Mouse (Mus musculus): ENCODE measurements around the gene Itga4. TPM values are rescaled to one million over a fixed set of nuclear protein-coding genes. Genes with fewer than 3 reads are reported as not detected.

The Itga4 gene
- total RNA-seq, 1 experiment = 1.2 TPM

GRCm38 (mm10) chr2:79237216-79237615 lies 18.0 kb upstream of the Itga4 start:
- Histone ChIP-seq H3K27ac (ENCODE audit: insufficient read depth, low read depth, low read length, poor library complexity, severe bottlenecking) (no peak overlapping the region), H3K36me3 (ENCODE audit: control insufficient read depth, insufficient read depth, low read length, poor library complexity, severe bottlenecking) (no peaks in the 10 kb centered on the region), H3K9me3 (ENCODE audit: control insufficient read depth, insufficient read depth, low read depth, low read length) (no peaks in the 10 kb centered on the region), H3K4me1 (ENCODE audit: control insufficient read depth in 2 of 2, insufficient read depth in 2 of 2, low read length in 2 of 2, poor library complexity in 1 of 2) (peaks cover 0 to 4% of the 10 kb centered on the region in 2 experiments; a peak in 1 of 4 replicates), H3K4me3 (ENCODE audit: insufficient read depth in 1 of 2, low read depth in 1 of 2, low read length in 2 of 2, poor library complexity in 1 of 2, severe bottlenecking in 1 of 2) (no peak overlapping the region), H3K9ac (ENCODE audit: insufficient read depth, low read depth, low read length, poor library complexity, severe bottlenecking) (no peak overlapping the region)
- in situ Hi-C loops (cut with MboI; ENCODE audit: low sequenced_read_pairs in 2 of 2, unreplicated experiment in 2 of 2) = no loop called here
- TF ChIP-seq HCFC1 (IDR thresholded peaks at IDR 0.05; ENCODE audit: borderline replicate concordance, insufficient read depth, low read length) (no peak), ZNF384 (IDR thresholded peaks at IDR 0.05; ENCODE audit: low read depth, low read length) (no peak), MAFK (IDR thresholded peaks at IDR 0.05; ENCODE audit: insufficient read depth, low read depth, low read length) (no peak), CHD2 (IDR thresholded peaks at IDR 0.05; ENCODE audit: low read depth, low read length) (no peak), ZC3H11A (IDR thresholded peaks at IDR 0.05; ENCODE audit: borderline replicate concordance, low read depth, low read length) (no peak)
- DNase-seq (ENCODE audit: low read depth, low spot score) = no peak

- no peak overlapping the region for H3K9ac ChIP-seq (ENCODE audit: insufficient read depth, low read depth, low read length, poor library complexity, severe bottlenecking)
- no peaks in the 10 kb centered on the region for H3K9me3 ChIP-seq (ENCODE audit: control insufficient read depth, insufficient read depth, low read depth, low read length)
- no peak for DNase-seq (ENCODE audit: low read depth, low spot score)
- no peak overlapping the region for H3K4me3 ChIP-seq (ENCODE audit: insufficient read depth in 1 of 2, low read depth in 1 of 2, low read length in 2 of 2, poor library complexity in 1 of 2, severe bottlenecking in 1 of 2)
- in situ Hi-C loops (cut with MboI; ENCODE audit: low sequenced_read_pairs in 2 of 2, unreplicated experiment in 2 of 2) = no loop called here
- H3K36me3 ChIP-seq (ENCODE audit: control insufficient read depth, insufficient read depth, low read length, poor library complexity, severe bottlenecking) = no peaks in the 10 kb centered on the region
- H3K27ac ChIP-seq (ENCODE audit: insufficient read depth, low read depth, low read length, poor library complexity, severe bottlenecking) = no peak overlapping the region
- TF ChIP-seq MAFK (IDR thresholded peaks at IDR 0.05; ENCODE audit: insufficient read depth, low read depth, low read length) (no peak), HCFC1 (IDR thresholded peaks at IDR 0.05; ENCODE audit: borderline replicate concordance, insufficient read depth, low read length) (no peak), CHD2 (IDR thresholded peaks at IDR 0.05; ENCODE audit: low read depth, low read length) (no peak), ZC3H11A (IDR thresholded peaks at IDR 0.05; ENCODE audit: borderline replicate concordance, low read depth, low read length) (no peak), ZNF384 (IDR thresholded peaks at IDR 0.05; ENCODE audit: low read depth, low read length) (no peak)
- peaks cover 0 to 5% of the 10 kb centered on the region in 2 experiments; a peak in 1 of 4 replicates for H3K4me1 ChIP-seq (ENCODE audit: control insufficient read depth in 2 of 2, insufficient read depth in 2 of 2, low read length in 2 of 2, poor library complexity in 1 of 2)
These were observed 10.9 kb upstream of the Itga4 start for GRCm38 (mm10) chr2:79244276-79244675.

- TF ChIP-seq CHD2 (IDR thresholded peaks at IDR 0.05; ENCODE audit: low read depth, low read length) (no peak), HCFC1 (IDR thresholded peaks at IDR 0.05; ENCODE audit: borderline replicate concordance, insufficient read depth, low read length) (no peak), ZC3H11A (IDR thresholded peaks at IDR 0.05; ENCODE audit: borderline replicate concordance, low read depth, low read length) (no peak), MAFK (IDR thresholded peaks at IDR 0.05; ENCODE audit: insufficient read depth, low read depth, low read length) (no peak), ZNF384 (IDR thresholded peaks at IDR 0.05; ENCODE audit: low read depth, low read length) (no peak)
- Histone ChIP-seq H3K36me3 (ENCODE audit: control insufficient read depth, insufficient read depth, low read length, poor library complexity, severe bottlenecking) (no peaks in the 10 kb centered on the region), H3K9me3 (ENCODE audit: control insufficient read depth, insufficient read depth, low read depth, low read length) (no peaks in the 10 kb centered on the region), H3K4me1 (ENCODE audit: control insufficient read depth in 2 of 2, insufficient read depth in 2 of 2, low read length in 2 of 2, poor library complexity in 1 of 2) (peaks cover 0 to 5% of the 10 kb centered on the region in 2 experiments; a peak in 1 of 4 replicates), H3K4me3 (ENCODE audit: insufficient read depth in 1 of 2, low read depth in 1 of 2, low read length in 2 of 2, poor library complexity in 1 of 2, severe bottlenecking in 1 of 2) (no peak overlapping the region), H3K9ac (ENCODE audit: insufficient read depth, low read depth, low read length, poor library complexity, severe bottlenecking) (no peak overlapping the region), H3K27ac (ENCODE audit: insufficient read depth, low read depth, low read length, poor library complexity, severe bottlenecking) (no peak overlapping the region)
- DNase-seq (ENCODE audit: low read depth, low spot score) = no peak
- in situ Hi-C loops (cut with MboI; ENCODE audit: low sequenced_read_pairs in 2 of 2, unreplicated experiment in 2 of 2) = no loop called here
These were observed 10.5 kb upstream of the Itga4 start for GRCm38 (mm10) chr2:79244743-79245142.

- no peak for DNase-seq (ENCODE audit: low read depth, low spot score)
- TF ChIP-seq MAFK (IDR thresholded peaks at IDR 0.05; ENCODE audit: insufficient read depth, low read depth, low read length) (no peak), CHD2 (IDR thresholded peaks at IDR 0.05; ENCODE audit: low read depth, low read length) (no peak), HCFC1 (IDR thresholded peaks at IDR 0.05; ENCODE audit: borderline replicate concordance, insufficient read depth, low read length) (no peak), ZC3H11A (IDR thresholded peaks at IDR 0.05; ENCODE audit: borderline replicate concordance, low read depth, low read length) (no peak), ZNF384 (IDR thresholded peaks at IDR 0.05; ENCODE audit: low read depth, low read length) (no peak)
- H3K9me3 ChIP-seq (ENCODE audit: control insufficient read depth, insufficient read depth, low read depth, low read length) = no peaks in the 10 kb centered on the region
- no peak overlapping the region for H3K9ac ChIP-seq (ENCODE audit: insufficient read depth, low read depth, low read length, poor library complexity, severe bottlenecking)
- no peak overlapping the region for H3K27ac ChIP-seq (ENCODE audit: insufficient read depth, low read depth, low read length, poor library complexity, severe bottlenecking)
- no peaks in the 10 kb centered on the region for H3K4me1 ChIP-seq (ENCODE audit: control insufficient read depth in 2 of 2, insufficient read depth in 2 of 2, low read length in 2 of 2, poor library complexity in 1 of 2)
- no peaks in the 10 kb centered on the region for H3K36me3 ChIP-seq (ENCODE audit: control insufficient read depth, insufficient read depth, low read length, poor library complexity, severe bottlenecking)
- H3K4me3 ChIP-seq (ENCODE audit: insufficient read depth in 1 of 2, low read depth in 1 of 2, low read length in 2 of 2, poor library complexity in 1 of 2, severe bottlenecking in 1 of 2) = no peak overlapping the region
- in situ Hi-C loops (cut with MboI; ENCODE audit: low sequenced_read_pairs in 2 of 2, unreplicated experiment in 2 of 2) = no loop called here
These were observed 6.9 kb upstream of the Itga4 start for GRCm38 (mm10) chr2:79248283-79248682.

- no peak for TF ChIP-seq ZC3H11A (IDR thresholded peaks at IDR 0.05; ENCODE audit: borderline replicate concordance, low read depth, low read length)
- no peak for TF ChIP-seq HCFC1 (IDR thresholded peaks at IDR 0.05; ENCODE audit: borderline replicate concordance, insufficient read depth, low read length)
- no peak for TF ChIP-seq MAFK (IDR thresholded peaks at IDR 0.05; ENCODE audit: insufficient read depth, low read depth, low read length)
- no peak for TF ChIP-seq CHD2 (IDR thresholded peaks at IDR 0.05; ENCODE audit: low read depth, low read length)
- no peak for TF ChIP-seq ZNF384 (IDR thresholded peaks at IDR 0.05; ENCODE audit: low read depth, low read length)
- in situ Hi-C loops (cut with MboI; ENCODE audit: low sequenced_read_pairs in 2 of 2, unreplicated experiment in 2 of 2) = loop anchor here in 1 of 2 experiments (25.0 kb wide), 1 partner anchor 288 kb away; no protein-coding TSS in a partner anchor
- no peak overlapping the region for H3K4me3 ChIP-seq (ENCODE audit: insufficient read depth in 1 of 2, low read depth in 1 of 2, low read length in 2 of 2, poor library complexity in 1 of 2, severe bottlenecking in 1 of 2)
- DNase-seq (ENCODE audit: low read depth, low spot score) = no peak
- no peaks in the 10 kb centered on the region for H3K4me1 ChIP-seq (ENCODE audit: control insufficient read depth in 2 of 2, insufficient read depth in 2 of 2, low read length in 2 of 2, poor library complexity in 1 of 2)
- H3K27ac ChIP-seq (ENCODE audit: insufficient read depth, low read depth, low read length, poor library complexity, severe bottlenecking) = no peak overlapping the region
- H3K36me3 ChIP-seq (ENCODE audit: control insufficient read depth, insufficient read depth, low read length, poor library complexity, severe bottlenecking) = no peaks in the 10 kb centered on the region
- no peak overlapping the region for H3K9ac ChIP-seq (ENCODE audit: insufficient read depth, low read depth, low read length, poor library complexity, severe bottlenecking)
- no peaks in the 10 kb centered on the region for H3K9me3 ChIP-seq (ENCODE audit: control insufficient read depth, insufficient read depth, low read depth, low read length)
These were observed 4.7 kb upstream of the Itga4 start for GRCm38 (mm10) chr2:79250510-79250909.

All from ES-E14 (cell line).